Mouse (Mus musculus) kidney, embryonic 15.5 days (tissue): ENCODE results near the gene Slc43a2. TPM values are rescaled to one million over a fixed set of nuclear protein-coding genes. Genes with fewer than 3 reads are reported as not detected.

ENCODE experiments used
- ATAC-seq: fragments of 200-750 bp; cut with Nextera tagmentation; replicated peaks from 2 replicates; pipeline ENCODE4 v1.8.0; 2017; ENCODE audit warnings: moderate TSS enrichment; ENCODE audit not compliant: low FRiP score
- H3K27ac ChIP-seq: fragments of 300-500 bp; sonication (generic); 2 replicates; pipeline ENCODE4 v1.5.1; 2015; ENCODE audit warnings: mild to moderate bottlenecking, inconsistent platforms
- H3K27me3 ChIP-seq: fragments of 300-500 bp; sonication (generic); 2 replicates; pipeline ENCODE4 v1.6.1; 2015; ENCODE audit warnings: inconsistent platforms
- H3K36me3 ChIP-seq: fragments of 300-500 bp; sonication (generic); 2 replicates; pipeline ENCODE4 v1.6.1; 2015; ENCODE audit warnings: inconsistent platforms
- H3K4me1 ChIP-seq: fragments of 300-500 bp; sonication (generic); 2 replicates; pipeline ENCODE4 v1.6.1; 2015; ENCODE audit warnings: inconsistent platforms
- H3K4me2 ChIP-seq: fragments of 300-500 bp; sonication (generic); 2 replicates; pipeline ENCODE4 v1.6.1; 2015; ENCODE audit warnings: moderate library complexity, mild to moderate bottlenecking, inconsistent platforms
- H3K4me3 ChIP-seq: fragments of 300-500 bp; sonication (generic); replicated peaks from 2 replicates; pipeline ENCODE4 v1.5.1; 2015; ENCODE audit warnings: mild to moderate bottlenecking, inconsistent platforms
- H3K9ac ChIP-seq: fragments of 300-500 bp; sonication (generic); 2 replicates; pipeline ENCODE4 v1.6.1; 2015; ENCODE audit warnings: mild to moderate bottlenecking, inconsistent platforms
- H3K9me3 ChIP-seq: fragments of 300-500 bp; sonication (generic); replicated peaks from 2 replicates; pipeline ENCODE4 v1.6.1; 2016; ENCODE audit warnings: inconsistent platforms
- WGBS: fragments of 180-500 bp; shearing (Covaris S2); methylation state at CpG from one replicate; pipeline ENCODE4 v1.1.7; 2015; ENCODE audit warnings: mixed read lengths; 5-methylcytosine and 5-hydroxymethylcytosine counted together
- polyA plus RNA-seq: library from polyadenylated mRNA; unstranded; fragments of >200 nt; fragmentation: Nextera tagmentation; extraction: Ambion mirVana; gene quantifications from 2 replicates; pipeline ENCODE4 v1.2.1, GENCODE M21; 2015

Gene Slc43a2
- polyA plus RNA-seq, 1 experiment from 2014 or later = 7.5 TPM

DNA sequence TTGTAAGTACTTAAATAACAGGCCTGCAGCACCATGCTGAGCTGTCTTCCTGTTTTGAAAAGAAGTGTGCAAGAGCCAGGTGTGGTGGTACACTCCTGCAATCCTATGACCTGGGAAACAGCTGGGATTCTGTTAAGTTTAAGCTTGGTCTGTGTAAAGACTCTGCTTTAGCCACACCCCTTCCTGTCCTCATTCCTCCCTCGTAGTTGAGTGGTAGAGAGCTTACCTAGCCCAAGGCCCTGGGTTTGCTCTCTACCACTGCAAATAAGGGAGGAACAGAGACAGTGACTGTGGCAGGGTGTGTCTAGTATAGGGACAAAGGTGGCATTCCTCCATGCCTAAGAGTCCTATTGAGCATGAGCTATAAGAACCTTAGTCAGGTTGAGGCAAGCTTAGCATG lies 73.8 kb downstream of the Slc43a2 start:
- no peak for ATAC-seq
- Histone ChIP-seq H3K27ac (no peak overlapping the region), H3K36me3 (peaks cover 84% of the 10 kb centered on the region)

DNA sequence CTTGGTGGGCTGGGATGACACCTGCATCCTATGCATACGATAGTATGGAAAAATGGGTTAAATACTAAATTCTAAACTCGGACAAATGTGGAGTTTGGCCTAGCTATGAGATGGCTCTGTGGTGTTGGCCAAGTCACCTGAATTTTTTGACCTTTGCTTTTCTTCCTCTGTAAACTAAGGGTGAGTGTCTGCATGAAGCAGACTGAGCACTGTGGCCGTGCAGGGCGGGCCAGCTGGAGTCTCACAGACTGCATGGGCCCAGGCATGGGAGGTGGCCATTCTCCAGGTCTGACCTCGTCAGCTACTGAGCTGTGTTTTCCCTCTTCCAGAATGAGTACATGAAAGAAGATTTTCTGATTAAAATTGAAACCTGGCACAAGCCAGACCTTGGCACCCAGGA lies 77.3 kb downstream of the Slc43a2 start:
- no peak for ATAC-seq
- H3K4me1 ChIP-seq = peaks cover 16% of the 10 kb centered on the region
- peaks cover 85% of the 10 kb centered on the region for H3K36me3 ChIP-seq
- H3K4me2 ChIP-seq = no peak overlapping the region
- 93% methylated on average over 5 of the region's 5 CpGs for WGBS
- H3K27ac ChIP-seq = no peak overlapping the region
- no peak overlapping the region for H3K4me3 ChIP-seq
- no peak overlapping the region for H3K9ac ChIP-seq
- no peaks in the 10 kb centered on the region for H3K27me3 ChIP-seq
- H3K9me3 ChIP-seq = no peaks in the 10 kb centered on the region

More for the DNA sequence above, 73.8 kb downstream of the Slc43a2 start:
- Histone ChIP-seq H3K27me3 (no peaks in the 10 kb centered on the region), H3K9ac (no peak overlapping the region), H3K4me3 (no peak overlapping the region), H3K9me3 (no peaks in the 10 kb centered on the region), H3K4me2 (no peak overlapping the region), H3K4me1 (peaks cover 16% of the 10 kb centered on the region)
- 67% methylated on average over 1 of the region's 1 CpGs for WGBS

DNA sequence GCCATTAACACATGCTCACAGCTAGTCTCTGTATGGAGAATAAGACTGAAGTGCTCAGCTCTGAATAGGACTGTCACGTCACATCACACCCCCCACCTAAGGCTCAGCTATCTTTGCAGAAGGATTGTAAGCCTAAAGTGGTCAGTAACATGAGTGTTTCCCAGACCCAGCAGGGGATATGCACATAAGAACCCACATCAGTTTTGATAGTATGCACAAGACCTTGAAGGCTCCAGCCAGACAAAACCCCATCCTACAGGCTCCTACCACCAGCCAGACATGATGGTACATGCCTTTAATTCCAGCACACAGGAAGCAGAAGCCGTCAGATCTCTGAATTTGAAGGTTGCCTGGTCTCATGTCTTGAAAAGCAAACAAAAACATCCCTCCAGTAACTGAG lies 78.5 kb downstream of the Slc43a2 start:
- Histone ChIP-seq H3K4me1 (peaks cover 16% of the 10 kb centered on the region), H3K27me3 (no peaks in the 10 kb centered on the region), H3K4me2 (no peak overlapping the region), H3K9me3 (no peaks in the 10 kb centered on the region), H3K9ac (no peak overlapping the region), H3K27ac (no peak overlapping the region), H3K4me3 (no peak overlapping the region), H3K36me3 (peaks cover 88% of the 10 kb centered on the region)
- WGBS = 85% methylated on average over 2 of the region's 2 CpGs
- no peak for ATAC-seq

DNA sequence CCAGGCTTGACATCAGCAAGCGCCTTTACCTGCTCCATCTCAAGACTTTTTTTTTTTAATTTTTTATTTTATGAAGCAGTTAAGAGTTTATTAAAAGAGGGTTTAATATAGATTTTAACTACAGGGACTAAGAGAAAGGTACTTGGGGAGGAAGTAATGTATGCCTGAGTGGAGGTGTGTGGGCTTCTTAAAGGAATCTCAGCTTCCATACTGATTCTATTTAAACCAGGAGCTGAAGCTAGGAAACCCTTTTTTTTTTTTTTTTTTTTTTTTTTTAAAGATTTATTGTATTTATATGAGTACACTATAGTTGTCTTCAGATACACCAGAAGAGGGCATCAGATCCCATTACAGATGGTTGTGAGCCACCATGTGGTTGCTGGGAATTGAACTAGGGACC lies 83.3 kb downstream of the Slc43a2 start:
- 98% methylated on average over 1 of the region's 1 CpGs for WGBS
- H3K27ac ChIP-seq = no peak overlapping the region
- no peak for ATAC-seq
- H3K9ac ChIP-seq = no peak overlapping the region
- H3K27me3 ChIP-seq = no peaks in the 10 kb centered on the region
- peaks cover 89% of the 10 kb centered on the region for H3K36me3 ChIP-seq
- no peak overlapping the region for H3K4me3 ChIP-seq
- H3K4me1 ChIP-seq = no peaks in the 10 kb centered on the region
- H3K4me2 ChIP-seq = no peak overlapping the region
- no peaks in the 10 kb centered on the region for H3K9me3 ChIP-seq

DNA sequence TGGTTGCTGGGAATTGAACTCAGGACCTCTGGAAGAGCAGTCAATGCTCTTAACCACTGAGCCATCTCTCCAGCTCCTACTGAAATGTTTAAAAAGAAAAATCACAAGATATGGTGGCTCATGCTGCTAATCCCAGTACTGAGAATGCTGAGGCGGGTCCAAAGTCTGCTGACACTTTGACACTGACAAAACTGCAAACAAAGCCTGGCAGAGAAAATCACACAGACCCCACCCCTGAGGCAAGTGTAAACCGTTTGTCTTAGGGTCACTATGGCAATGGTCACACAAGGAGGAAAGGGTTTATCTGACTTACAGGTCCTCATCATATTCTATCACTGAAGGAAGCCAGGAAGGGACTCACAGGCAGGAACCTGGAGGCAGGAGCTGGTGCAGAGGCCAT lies 84.1 kb downstream of the Slc43a2 start:
- Histone ChIP-seq H3K36me3 (peaks cover 89% of the 10 kb centered on the region), H3K9me3 (no peaks in the 10 kb centered on the region), H3K4me2 (no peak overlapping the region), H3K27me3 (no peaks in the 10 kb centered on the region), H3K27ac (no peak overlapping the region), H3K4me3 (no peak overlapping the region), H3K4me1 (no peaks in the 10 kb centered on the region), H3K9ac (no peak overlapping the region)
- 86% methylated on average over 2 of the region's 2 CpGs for WGBS
- no peak for ATAC-seq

DNA sequence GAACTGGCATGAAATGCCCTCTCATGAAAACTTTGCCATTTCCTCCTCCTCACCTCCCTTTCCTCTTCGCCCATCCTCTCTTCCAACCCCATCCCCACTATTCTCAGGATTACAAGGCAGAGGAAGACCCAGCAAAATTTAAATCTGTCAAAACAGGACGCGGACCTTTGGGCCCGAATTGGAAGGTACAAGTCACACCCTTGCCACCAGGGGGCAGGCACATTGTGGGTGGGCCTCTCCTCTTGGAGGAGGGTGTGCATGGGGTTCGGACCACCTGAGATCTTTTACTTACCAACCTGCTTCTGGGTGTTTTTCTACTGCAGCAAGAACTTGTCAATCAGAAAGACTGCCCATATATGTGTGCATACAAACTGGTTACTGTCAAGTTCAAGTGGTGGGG lies 87.6 kb downstream of the Slc43a2 start:
- Histone ChIP-seq H3K36me3 (peaks cover 84% of the 10 kb centered on the region), H3K27me3 (no peaks in the 10 kb centered on the region), H3K4me2 (no peak overlapping the region), H3K9ac (no peak overlapping the region), H3K27ac (no peak overlapping the region), H3K4me1 (peaks cover 8% of the 10 kb centered on the region; the same call in 1 of the 2 replicates), H3K4me3 (no peak overlapping the region), H3K9me3 (no peaks in the 10 kb centered on the region)
- 78% methylated on average over 5 of the region's 5 CpGs for WGBS
- no peak for ATAC-seq

DNA sequence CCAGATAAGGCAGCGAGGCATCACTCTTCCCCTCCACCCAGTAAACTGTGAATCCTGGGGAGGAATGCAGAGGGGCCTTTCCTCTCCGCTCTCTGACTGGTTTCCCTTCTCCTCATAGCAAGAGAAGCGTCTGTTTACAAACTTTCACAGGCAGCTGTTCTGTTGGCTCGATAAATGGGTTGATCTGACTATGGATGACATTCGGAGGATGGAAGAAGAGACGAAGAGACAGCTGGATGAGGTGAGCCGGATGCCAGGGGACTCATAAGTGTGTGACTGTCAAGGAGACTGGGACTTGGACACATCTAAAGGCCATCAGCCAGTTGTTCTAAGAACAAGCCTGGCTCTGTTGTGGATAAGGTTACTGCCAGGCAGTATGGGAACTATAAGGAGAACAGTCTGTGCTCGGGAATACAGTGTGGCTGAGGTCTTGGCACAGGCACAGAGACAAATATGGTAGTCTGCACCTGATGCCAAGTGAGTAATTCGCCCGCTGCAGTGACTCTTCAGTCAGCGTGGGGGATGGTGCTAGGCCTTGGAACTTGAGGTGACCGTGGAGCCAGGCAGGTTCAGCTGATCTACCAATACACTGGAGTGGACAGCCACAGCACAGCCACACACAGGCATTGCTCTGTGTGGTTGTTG lies 88.8 kb downstream of the Slc43a2 start:
- Histone ChIP-seq H3K36me3 (peaks cover 84% of the 10 kb centered on the region), H3K27ac (no peak overlapping the region), H3K9me3 (no peaks in the 10 kb centered on the region), H3K9ac (no peak overlapping the region), H3K4me3 (no peak overlapping the region), H3K4me2 (no peak overlapping the region), H3K27me3 (no peaks in the 10 kb centered on the region), H3K4me1 (peaks cover 13% of the 10 kb centered on the region)
- ATAC-seq = no peak
- WGBS = 93% methylated on average over 12 of the region's 12 CpGs

DNA sequence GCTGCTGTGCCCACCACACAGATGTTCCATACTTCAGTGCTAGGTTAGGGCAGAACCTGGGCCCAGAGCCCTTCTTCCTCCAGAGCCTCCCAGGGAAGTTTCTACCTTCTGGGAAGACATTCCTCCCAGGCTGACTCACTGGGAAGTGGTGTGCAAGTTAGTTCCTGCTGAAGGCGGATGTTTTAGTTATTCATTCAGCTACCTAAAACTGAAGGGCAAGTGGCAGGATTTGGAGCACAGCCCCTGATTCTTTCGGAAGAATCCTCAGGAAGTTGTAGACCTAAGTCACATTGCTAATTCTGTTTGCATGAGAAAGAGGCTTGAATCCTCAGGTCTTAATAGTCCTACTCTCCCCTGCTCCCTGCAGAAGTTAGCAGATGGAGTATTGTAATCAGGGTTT lies 89.9 kb downstream of the Slc43a2 start:
- Histone ChIP-seq H3K4me2 (no peak overlapping the region), H3K36me3 (peaks cover 89% of the 10 kb centered on the region), H3K4me3 (no peak overlapping the region), H3K9ac (no peak overlapping the region), H3K4me1 (peaks cover 13% of the 10 kb centered on the region), H3K27me3 (no peaks in the 10 kb centered on the region), H3K9me3 (no peaks in the 10 kb centered on the region), H3K27ac (peak overlapping the region; percentile 66)
- ATAC-seq = no peak
- 79% methylated on average over 2 of the region's 2 CpGs for WGBS

DNA sequence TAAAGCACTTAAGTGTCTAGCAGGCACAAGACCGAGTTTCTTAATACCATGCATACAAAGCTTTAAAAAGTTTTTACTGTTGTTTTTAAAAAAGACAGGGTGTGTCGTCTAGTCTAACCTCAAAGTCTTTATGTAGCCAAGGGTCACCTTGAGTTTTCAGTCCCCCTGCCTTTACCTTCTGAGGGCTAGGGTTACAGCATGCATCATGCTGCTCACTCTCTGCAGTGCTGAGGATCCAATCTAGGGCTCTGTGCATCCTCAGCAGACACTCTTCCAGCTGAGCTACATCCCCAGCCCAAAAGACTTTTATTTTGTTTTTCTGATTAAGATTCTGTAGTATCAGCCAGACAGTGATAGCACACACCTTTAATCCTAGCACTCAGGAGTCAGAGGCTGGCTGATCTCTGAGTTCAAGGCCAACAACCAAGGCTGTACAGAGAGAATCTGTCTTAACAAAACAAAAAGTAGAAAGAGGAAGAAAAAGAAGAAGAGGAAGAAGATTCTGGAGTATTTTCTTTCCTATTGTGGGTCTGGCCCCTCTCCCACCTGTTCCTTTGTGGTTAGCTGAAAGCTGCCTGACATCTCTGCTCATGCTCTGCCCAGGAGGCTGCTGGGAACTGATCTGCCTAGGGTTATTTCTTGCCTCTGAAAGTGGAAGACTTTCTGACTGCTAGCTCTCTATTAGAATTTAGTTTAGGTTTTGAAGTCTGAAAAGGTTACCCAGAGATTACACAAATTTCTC lies 91.3 kb downstream of the Slc43a2 start:
- no peaks in the 10 kb centered on the region for H3K27me3 ChIP-seq
- 81% methylated on average over 2 of the region's 2 CpGs for WGBS

DNA sequence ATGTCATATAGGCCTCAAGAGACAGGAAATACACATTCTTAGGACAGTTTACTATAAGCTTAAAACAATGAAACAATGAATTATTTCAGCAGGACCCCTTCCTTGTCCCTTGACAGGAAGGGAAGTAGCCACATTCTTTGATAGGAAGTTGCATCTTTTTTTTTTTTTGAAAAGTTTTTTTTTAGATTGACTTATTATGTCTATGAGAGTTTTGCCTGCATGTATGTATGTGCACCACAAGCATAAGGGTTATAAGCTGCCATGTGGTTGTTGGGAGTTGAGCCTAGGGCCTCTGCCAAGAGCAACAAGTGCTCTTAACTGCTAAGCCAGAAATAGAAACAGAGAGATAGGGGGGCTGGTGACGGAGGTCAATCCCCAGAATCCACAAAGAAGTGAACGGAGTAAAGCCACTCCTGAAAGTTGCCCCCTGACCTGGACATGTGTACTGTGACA lies 92.6 kb downstream of the Slc43a2 start:
- 42% methylated on average over 2 of the region's 2 CpGs for WGBS
- no peaks in the 10 kb centered on the region for H3K9me3 ChIP-seq
- H3K9ac ChIP-seq = no peak overlapping the region
- H3K4me2 ChIP-seq = no peak overlapping the region
- H3K4me1 ChIP-seq = peaks cover 13% of the 10 kb centered on the region
- peak overlapping the region; percentile 91 for H3K27ac ChIP-seq
- H3K36me3 ChIP-seq = peaks cover 85% of the 10 kb centered on the region
- H3K4me3 ChIP-seq = no peak overlapping the region
- peak; percentile 40; the same call in 1 of the 2 replicates for ATAC-seq
- no peaks in the 10 kb centered on the region for H3K27me3 ChIP-seq

More for the DNA sequence above, 91.3 kb downstream of the Slc43a2 start:
- peaks cover 13% of the 10 kb centered on the region for H3K4me1 ChIP-seq
- peak overlapping the region; percentile 91 for H3K27ac ChIP-seq
- no peaks in the 10 kb centered on the region for H3K9me3 ChIP-seq
- H3K36me3 ChIP-seq = peaks cover 91% of the 10 kb centered on the region
- no peak overlapping the region for H3K4me3 ChIP-seq
- no peak overlapping the region for H3K4me2 ChIP-seq
- no peak overlapping the region for H3K9ac ChIP-seq
- no peak for ATAC-seq

DNA sequence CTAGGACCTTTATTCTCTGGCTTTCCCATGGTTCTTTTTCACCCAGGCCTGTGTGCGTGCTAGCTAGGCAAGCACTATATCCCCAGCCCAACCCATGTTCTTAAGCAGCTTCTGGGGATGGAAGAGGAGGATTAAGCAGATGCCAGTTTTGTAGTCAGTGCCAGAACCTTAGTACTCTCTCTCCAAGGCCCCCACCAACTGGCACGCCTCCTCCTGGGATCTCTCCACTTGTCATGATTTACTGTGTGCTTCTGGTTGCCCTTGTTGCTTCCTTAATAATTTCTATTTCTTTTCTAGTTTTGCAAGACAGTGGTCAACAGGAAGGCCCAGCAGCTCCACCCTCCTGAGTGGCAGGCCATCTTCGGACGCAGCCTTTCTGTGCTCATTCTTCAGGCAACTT lies 94.3 kb downstream of the Slc43a2 start:
- Histone ChIP-seq H3K27ac (peak overlapping the region; percentile 3; the same call in 1 of the 2 replicates), H3K4me3 (no peak overlapping the region), H3K4me1 (peaks cover 23% of the 10 kb centered on the region), H3K36me3 (peaks cover 68% of the 10 kb centered on the region), H3K4me2 (no peak overlapping the region), H3K27me3 (no peaks in the 10 kb centered on the region), H3K9me3 (no peaks in the 10 kb centered on the region), H3K9ac (no peak overlapping the region)
- WGBS = 87% methylated on average over 4 of the region's 4 CpGs
- no peak for ATAC-seq
